Mouse (Mus musculus) heart, adult 2 months (tissue): ENCODE measurements around the gene Zfp507. TPM values are rescaled to one million over a fixed set of nuclear protein-coding genes. Genes with fewer than 3 reads are reported as not detected.
A peak's percentile ranks its signal among the peaks of the same experiment; 100 is the strongest.

Source experiments
- DNase-seq, 2 experiments: peaks; one replicate each; pipeline ENCODE4 v3.0.0; 2021
- H3K27ac ChIP-seq: fragments of 200-600 bp; 2 replicates; pipeline ENCODE4 v1.8.1; 2022
- H3K27me3 ChIP-seq: fragments of 200-500 bp; 2 replicates; pipeline ENCODE4 v1.6.1; 2012; ENCODE audit warnings: mild to moderate bottlenecking, low read length, inconsistent platforms, mixed read lengths; ENCODE audit not compliant: control insufficient read depth, insufficient read depth
- H3K36me3 ChIP-seq: fragments of 200-500 bp; 2 replicates; pipeline ENCODE4 v1.6.1; 2012; ENCODE audit warnings: low read length, inconsistent platforms; ENCODE audit not compliant: control insufficient read depth, insufficient read depth
- H3K4me1 ChIP-seq: fragments of 200-500 bp; 2 replicates; pipeline ENCODE4 v1.6.1; 2011; ENCODE audit warnings: low read length; ENCODE audit not compliant: control insufficient read depth, insufficient read depth
- H3K4me3 ChIP-seq: fragments of 200-600 bp; 2 replicates; pipeline ENCODE4 v1.8.1; 2022
- H3K79me2 ChIP-seq: fragments of 200-500 bp; replicated peaks from 2 replicates; pipeline ENCODE4 v1.6.1; 2012; ENCODE audit warnings: mild to moderate bottlenecking, inconsistent platforms, low read length, moderate library complexity, mixed read lengths; ENCODE audit not compliant: control insufficient read depth, insufficient read depth
- H3K9ac ChIP-seq: fragments of 200-500 bp; 2 replicates; pipeline ENCODE4 v1.6.1; 2012; ENCODE audit warnings: low read depth, mild to moderate bottlenecking, control low read depth, inconsistent platforms, low read length, mixed read lengths
- CTCF ChIP-seq: fragments of 200-600 bp; IDR thresholded peaks from 2 replicates; pipeline ENCODE4 v1.8.1; 2022; ENCODE audit warnings: antibody characterized with exemption, mild to moderate bottlenecking, moderate library complexity
- EP300 ChIP-seq: fragments of 200-500 bp; IDR thresholded peaks from 2 replicates; pipeline ENCODE4 v1.6.1; 2011; ENCODE audit warnings: low read depth, low read length, control low read depth; ENCODE audit not compliant: insufficient read depth
- POLR2A ChIP-seq: fragments of 200-500 bp; IDR thresholded peaks from 2 replicates; pipeline ENCODE4 v1.6.1; 2011; ENCODE audit warnings: mild to moderate bottlenecking, low read depth, low read length, control low read depth; ENCODE audit not compliant: insufficient read depth
- WGBS: fragments of 180-500 bp; shearing (Covaris S2); methylation state at CpG from one replicate; pipeline ENCODE4 v1.1.7; 2018; 5-methylcytosine and 5-hydroxymethylcytosine counted together
- intact Hi-C: fragments of 180-260 bp; cut with DNase I; formaldehyde crosslinking; loops from one replicate; pipeline ENCODE4 v1.15.1; 2025
- polyA plus RNA-seq: library from polyadenylated mRNA; depleted of rRNA; stranded (reverse); fragments of >200 nt; gene quantifications from 2 replicates; pipeline ENCODE4 v1.2.3, GENCODE M21; 2012
- total RNA-seq, 2 experiments: library from RNA; stranded (reverse); gene quantifications; 2 replicates each; pipeline ENCODE4 v1.2.3; 2021

Gene Zfp507
- total and polyA plus RNA-seq, 3 experiments, result 3.7 to 11.2 (median 9.4) TPM

DNA sequence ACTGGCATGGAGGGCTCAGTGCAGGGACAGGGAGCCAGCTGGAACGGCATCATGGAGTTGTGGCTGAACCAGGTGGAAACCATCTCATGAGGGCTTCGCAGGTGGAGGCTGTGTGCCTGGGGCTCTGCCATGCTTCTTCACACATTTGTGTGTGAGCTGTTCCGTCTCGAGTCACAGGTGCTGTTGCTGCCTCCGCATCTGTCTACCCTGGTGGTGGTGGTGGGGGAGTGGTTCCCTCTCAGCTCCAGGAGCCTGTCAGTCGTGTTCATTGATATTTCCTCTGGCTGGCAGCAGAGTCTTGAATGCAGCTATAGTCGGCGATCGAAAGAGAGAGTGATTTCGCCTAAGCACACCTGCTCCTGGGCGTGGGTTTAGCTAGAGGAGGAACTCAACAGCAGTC, 10.5 kb upstream of the Zfp507 start:
- no peaks in the 10 kb centered on the region for H3K27me3 ChIP-seq
- no peak for DNase-seq
- no peaks in the 10 kb centered on the region for H3K36me3 ChIP-seq
- intact Hi-C loops, result no loop called here
- H3K9ac ChIP-seq, result no peak overlapping the region
- no peak overlapping the region for H3K27ac ChIP-seq
- H3K79me2 ChIP-seq, result no peaks in the 10 kb centered on the region
- 74% methylated on average over 11 of the region's 11 CpGs for WGBS
- H3K4me3 ChIP-seq, result no peak overlapping the region
- TF ChIP-seq CTCF, result no peak
- no peak for TF ChIP-seq POLR2A
- no peak for TF ChIP-seq EP300
- no peaks in the 10 kb centered on the region for H3K4me1 ChIP-seq

DNA sequence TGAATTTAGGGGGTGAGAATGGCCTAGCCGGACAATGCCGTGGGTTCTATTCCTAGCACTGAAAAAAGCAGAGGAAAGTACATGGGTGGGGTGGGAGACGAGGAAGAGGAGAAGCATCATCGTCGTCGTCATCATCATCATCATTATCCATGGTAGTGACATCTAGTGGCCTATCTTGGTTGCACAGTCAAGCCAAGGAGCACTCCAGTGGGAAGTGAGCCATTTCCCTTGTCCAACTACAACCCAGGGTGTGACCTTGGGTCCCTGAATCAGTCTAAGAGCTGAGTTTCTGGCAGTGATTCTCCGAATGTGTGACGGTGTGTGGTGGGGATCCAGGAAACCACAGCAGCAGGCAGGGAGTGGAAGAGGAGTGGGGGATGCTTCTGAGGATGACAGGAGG, 7.9 kb upstream of the Zfp507 start:
- 33% methylated on average over 8 of the region's 8 CpGs for WGBS

DNA sequence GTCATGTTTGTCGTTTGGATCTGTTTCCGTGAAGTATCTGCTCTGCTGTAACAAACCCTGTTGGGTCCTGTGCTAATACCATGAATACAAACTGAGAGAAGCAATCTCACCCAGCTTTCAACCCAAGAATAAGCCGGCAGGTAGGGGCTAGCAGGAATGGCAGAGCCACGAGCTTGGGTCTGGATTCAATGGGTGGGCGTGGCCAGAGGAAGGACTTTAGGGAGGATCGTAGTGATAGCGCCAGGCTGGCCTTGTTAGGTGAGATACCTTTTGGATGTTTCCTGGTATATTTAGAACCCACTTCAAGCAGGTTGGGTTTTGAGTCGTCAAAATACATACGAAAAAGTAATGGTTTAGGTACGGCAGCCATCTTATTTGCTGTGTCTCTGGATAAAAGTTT, 1.4 kb upstream of the Zfp507 start:
- TF ChIP-seq EP300 (no peak), POLR2A (no peak), CTCF (no peak)
- peaks cover 3% of the 10 kb centered on the region for H3K4me1 ChIP-seq
- 76% methylated on average over 10 of the region's 10 CpGs for WGBS

More for the DNA sequence above, 7.9 kb upstream of the Zfp507 start:
- TF ChIP-seq CTCF, result peak; percentile 62
- no peak for TF ChIP-seq EP300
- Histone ChIP-seq H3K79me2 (no peaks in the 10 kb centered on the region), H3K9ac (no peak overlapping the region), H3K36me3 (no peaks in the 10 kb centered on the region), H3K27ac (no peak overlapping the region), H3K4me1 (no peaks in the 10 kb centered on the region), H3K4me3 (no peak overlapping the region), H3K27me3 (no peaks in the 10 kb centered on the region)
- intact Hi-C loops, result no loop called here
- DNase-seq, result peak in 1 of 2 experiments; percentile 8

DNA sequence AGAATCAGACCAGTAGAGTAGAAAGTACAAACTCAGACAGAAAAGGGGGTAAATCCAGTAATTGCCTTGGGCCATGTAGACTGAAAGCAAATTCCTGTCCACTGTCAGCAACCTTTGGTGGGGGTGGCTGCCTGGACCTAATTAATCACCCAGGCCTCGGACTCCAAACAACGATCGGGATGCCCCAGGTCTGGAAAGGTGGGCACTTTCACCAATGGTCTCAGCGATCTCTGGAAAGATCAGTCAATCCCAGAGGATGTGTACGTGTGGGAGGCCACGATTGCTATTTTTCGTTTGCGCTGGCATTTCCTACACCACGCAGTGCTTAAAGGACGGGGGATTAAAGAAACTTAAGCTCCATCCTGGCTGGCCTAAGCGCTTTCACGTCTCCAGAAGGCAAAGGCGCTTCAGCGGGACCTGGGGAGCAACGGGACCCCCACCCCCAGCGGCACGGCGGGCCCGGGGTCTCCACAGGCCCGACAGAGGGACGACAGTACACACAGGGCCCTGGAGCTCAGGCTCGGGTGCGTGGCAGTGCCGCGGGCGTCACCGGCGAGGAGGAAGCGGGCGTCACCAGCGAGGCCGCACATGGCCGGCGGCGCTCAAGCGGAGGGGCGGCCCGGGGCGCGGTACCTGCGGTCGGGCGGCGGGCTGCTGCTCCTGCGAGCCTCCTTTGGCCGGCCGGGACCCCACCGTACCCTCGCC, 450 bp downstream of the Zfp507 start:
- peak overlapping the region; percentile 98 for H3K9ac ChIP-seq
- peak overlapping the region; percentile 87 for H3K27ac ChIP-seq
- no peaks in the 10 kb centered on the region; the same call in 1 of the 2 replicates for H3K36me3 ChIP-seq
- peaks cover 2% of the 10 kb centered on the region; the same call in 1 of the 2 replicates for H3K79me2 ChIP-seq
- no peak for DNase-seq
- no peaks in the 10 kb centered on the region for H3K27me3 ChIP-seq
- WGBS, result 1% methylated on average over 49 of the region's 49 CpGs
- H3K4me1 ChIP-seq, result peaks cover 3% of the 10 kb centered on the region
- no peak for TF ChIP-seq CTCF
- no peak for TF ChIP-seq POLR2A
- no peak for TF ChIP-seq EP300
- peak overlapping the region; percentile 85 for H3K4me3 ChIP-seq
- intact Hi-C loops, result loop anchor here (5.0 kb wide), 1 partner anchor 45 kb away; no protein-coding TSS in a partner anchor

More for the DNA sequence above, 1.4 kb upstream of the Zfp507 start:
- Histone ChIP-seq H3K4me3 (no peak overlapping the region), H3K27ac (no peak overlapping the region), H3K9ac (no peak overlapping the region), H3K27me3 (no peaks in the 10 kb centered on the region), H3K79me2 (peaks cover 2% of the 10 kb centered on the region; the same call in 1 of the 2 replicates), H3K36me3 (no peaks in the 10 kb centered on the region; the same call in 1 of the 2 replicates)
- no peak for DNase-seq
- intact Hi-C loops, result loop anchor here (5.0 kb wide), 1 partner anchor 47 kb away; no protein-coding TSS in a partner anchor

DNA sequence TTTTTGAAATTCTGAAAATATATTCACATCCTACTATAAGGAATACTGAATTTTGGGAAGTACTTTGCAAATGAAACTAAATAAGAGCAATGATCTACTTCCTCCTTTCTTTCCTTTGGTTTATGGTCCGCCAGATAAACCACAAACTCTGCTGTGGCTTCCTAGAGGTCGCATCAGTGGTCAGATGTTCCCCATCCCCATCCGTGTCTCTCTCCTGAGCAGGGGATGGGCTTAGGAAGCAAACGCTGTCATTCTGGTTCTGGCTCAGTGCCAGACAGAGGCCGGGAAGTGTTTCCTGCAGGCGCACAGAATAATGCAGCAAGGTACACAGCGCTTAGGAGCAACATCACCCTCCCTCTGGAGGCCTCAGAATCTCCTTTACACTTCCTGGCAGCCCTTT, 6.7 kb downstream of the Zfp507 start:
- Histone ChIP-seq H3K27ac (no peak overlapping the region), H3K4me1 (peaks cover 2% of the 10 kb centered on the region), H3K79me2 (no peaks in the 10 kb centered on the region; the same call in 1 of the 2 replicates), H3K27me3 (no peaks in the 10 kb centered on the region), H3K9ac (no peak overlapping the region), H3K36me3 (peaks cover 2% of the 10 kb centered on the region), H3K4me3 (no peak overlapping the region)
- intact Hi-C loops, result no loop called here
- DNase-seq, result peak in 1 of 2 experiments; percentile 9
- no peak for TF ChIP-seq POLR2A
- no peak for TF ChIP-seq CTCF
- no peak for TF ChIP-seq EP300
- WGBS, result 31% methylated on average over 7 of the region's 7 CpGs

DNA sequence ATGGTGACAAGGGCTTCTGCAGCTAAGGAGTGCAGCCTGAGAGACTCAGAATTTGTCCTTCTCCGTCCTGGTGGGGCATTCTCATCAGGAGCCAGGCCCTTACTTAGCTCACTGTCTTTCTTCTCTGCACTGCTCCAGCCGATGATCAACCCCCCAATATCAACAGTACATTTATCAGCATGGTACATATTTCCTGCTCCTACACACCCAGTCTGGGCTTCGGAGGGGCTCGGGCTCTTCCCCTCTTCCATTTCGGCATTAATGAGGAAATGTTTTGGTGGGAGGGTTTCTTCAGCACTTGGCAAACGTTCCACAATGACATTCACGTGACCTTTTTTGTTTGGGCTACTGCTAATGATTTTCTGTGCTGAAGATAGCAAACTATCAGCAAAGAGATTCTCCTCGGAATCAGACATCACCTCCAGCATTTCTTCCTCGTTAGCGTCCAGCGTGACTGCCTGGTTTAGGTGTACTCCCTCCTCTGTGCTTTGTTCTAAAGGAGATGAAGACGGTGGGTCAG, 8.6 kb downstream of the Zfp507 start:
- Histone ChIP-seq H3K4me3 (no peak overlapping the region), H3K9ac (no peak overlapping the region), H3K36me3 (peaks cover 2% of the 10 kb centered on the region; the same call in 1 of the 2 replicates), H3K4me1 (peaks cover 1% of the 10 kb centered on the region; the same call in 1 of the 2 replicates), H3K27me3 (no peaks in the 10 kb centered on the region), H3K27ac (no peak overlapping the region), H3K79me2 (no peaks in the 10 kb centered on the region; the same call in 1 of the 2 replicates)
- no peak for TF ChIP-seq POLR2A
- no peak for TF ChIP-seq CTCF
- TF ChIP-seq EP300, result no peak
- intact Hi-C loops, result no loop called here
- WGBS, result 51% methylated on average over 12 of the region's 12 CpGs
- no peak for DNase-seq
